Mouse (Mus musculus) stomach, postnatal 0 days (tissue): Measurements from ENCODE around the gene Dnah2. TPM values are rescaled to one million over a fixed set of nuclear protein-coding genes. Genes with fewer than 3 reads are reported as not detected.

Experiments
- ATAC-seq: fragments of 200-750 bp; cut with Nextera tagmentation; 2 replicates; pipeline ENCODE4 v1.8.0; 2017; ENCODE audit not compliant: low FRiP score, low TSS enrichment
- DNase-seq: peaks from one replicate; pipeline ENCODE4 v3.0.0-alpha.2; 2016; ENCODE audit warnings: low spot score
- H3K27ac ChIP-seq: fragments of 300-500 bp; sonication (generic); replicated peaks from 2 replicates; pipeline ENCODE4 v1.5.1; 2014; ENCODE audit warnings: mild to moderate bottlenecking, control low read depth
- H3K27me3 ChIP-seq: fragments of 300-500 bp; sonication (generic); 2 replicates; pipeline ENCODE4 v1.6.1; 2014; ENCODE audit warnings: low read length; ENCODE audit not compliant: control insufficient read depth, insufficient read depth
- H3K36me3 ChIP-seq: fragments of 300-500 bp; sonication (generic); 2 replicates; pipeline ENCODE4 v1.6.1; 2014; ENCODE audit warnings: low read length, mixed read lengths; ENCODE audit not compliant: control insufficient read depth, insufficient read depth
- H3K4me1 ChIP-seq: fragments of 300-500 bp; sonication (generic); replicated peaks from 2 replicates; pipeline ENCODE4 v1.6.1; 2014; ENCODE audit warnings: antibody characterized with exemption; ENCODE audit not compliant: control insufficient read depth, insufficient read depth
- H3K4me2 ChIP-seq: fragments of 300-500 bp; sonication (generic); replicated peaks from 2 replicates; pipeline ENCODE4 v1.6.1; 2014; ENCODE audit warnings: low read depth, mild to moderate bottlenecking, control low read depth, moderate library complexity
- H3K4me3 ChIP-seq: fragments of 300-500 bp; sonication (generic); 2 replicates; pipeline ENCODE4 v1.5.1; 2014; ENCODE audit warnings: low read depth, low read length, control low read depth
- H3K9ac ChIP-seq: fragments of 300-500 bp; sonication (generic); 2 replicates; pipeline ENCODE4 v1.6.1; 2014; ENCODE audit warnings: mild to moderate bottlenecking, low read length, control low read depth, mixed read lengths
- H3K9me3 ChIP-seq: fragments of 300-500 bp; sonication (generic); 2 replicates; pipeline ENCODE4 v1.6.1; 2016; ENCODE audit warnings: low read length; ENCODE audit not compliant: control insufficient read depth
- CTCF ChIP-seq: IDR thresholded peaks from 2 replicates; pipeline ENCODE4 v1.5.1; 2016; ENCODE audit warnings: antibody characterized with exemption, low read depth, mild to moderate bottlenecking, moderate library complexity
- EP300 ChIP-seq: optimal IDR thresholded peaks from 2 replicates; pipeline ENCODE3; 2016; ENCODE audit warnings: antibody characterized with exemption
- WGBS: fragments of 180-500 bp; shearing (Covaris S2); extraction: QIAGEN DNeasy Blood & Tissue Kit; methylation state at CpG from one replicate; pipeline ENCODE4 v1.1.7; 2014; 5-methylcytosine and 5-hydroxymethylcytosine counted together
- microRNA-seq: library from miRNA; unstranded; fragments of <30 nt; microRNA quantifications from one replicate; pipeline ENCODE4, GENCODE M21; 2016
- polyA plus RNA-seq: library from polyadenylated mRNA; unstranded; fragments of >200 nt; fragmentation: Nextera tagmentation; extraction: Ambion mirVana; gene quantifications from 2 replicates; pipeline ENCODE4 v1.2.1, GENCODE M21; 2015

Dnah2 gene
- polyA plus RNA-seq, 1 experiment from 2014 or later, result 0.39 TPM

DNA sequence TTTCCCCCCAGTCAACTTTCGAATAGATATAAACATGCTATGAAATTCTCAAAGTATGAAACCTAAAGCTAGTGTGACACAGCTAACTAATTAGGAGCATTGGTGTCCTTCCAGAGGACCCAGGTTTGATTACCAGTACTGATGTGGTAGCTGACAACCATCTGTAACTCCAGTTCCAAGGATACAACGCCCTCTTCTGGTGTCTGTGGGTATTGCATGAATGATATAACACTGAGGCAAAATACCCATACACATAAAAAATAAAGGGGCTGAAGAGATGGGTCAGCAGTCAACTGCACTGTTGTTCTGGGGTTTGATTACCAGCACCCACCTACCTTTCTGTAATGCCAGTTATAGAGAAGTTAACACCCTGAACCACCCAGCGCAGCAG is 176.1 kb downstream of the Dnah2 start:
- Histone ChIP-seq H3K36me3 (no peaks in the 10 kb centered on the region; the same call in 1 of the 2 replicates), H3K4me3 (no peak overlapping the region), H3K4me1 (peaks cover 2% of the 10 kb centered on the region; the same call in 1 of the 2 replicates), H3K9me3 (no peaks in the 10 kb centered on the region), H3K27ac (no peak overlapping the region), H3K9ac (no peak overlapping the region), H3K27me3 (no peaks in the 10 kb centered on the region), H3K4me2 (no peak overlapping the region)
- no peak for ATAC-seq
- no peak for DNase-seq
- TF ChIP-seq CTCF (peak; percentile 71), EP300 (no peak)
- whole genome bisulfite sequencing, result 48% methylated on average over 3 of the region's 3 CpGs

- no peak overlapping the region for H3K4me3 ChIP-seq
- no peak for ATAC-seq
- no peak for DNase-seq
- H3K36me3 ChIP-seq, result no peaks in the 10 kb centered on the region
- no peaks in the 10 kb centered on the region for H3K9me3 ChIP-seq
- WGBS, result 31% methylated on average over 12 of the region's 12 CpGs
- TF ChIP-seq EP300 (no peak), CTCF (no peak)
- H3K9ac ChIP-seq, result no peak overlapping the region
- H3K27me3 ChIP-seq, result no peaks in the 10 kb centered on the region
- H3K27ac ChIP-seq, result no peak overlapping the region; the same call in 1 of the 2 replicates
- no peak overlapping the region for H3K4me2 ChIP-seq
- H3K4me1 ChIP-seq, result peaks cover 5% of the 10 kb centered on the region; the same call in 1 of the 2 replicates
Observed at GRCm38 (mm10) chr11:69372056-69372779, 176.7 kb downstream of the Dnah2 start.

GRCm38 (mm10) chr11:69371601-69372000 is 177.3 kb downstream of the Dnah2 start:
- no peak overlapping the region for H3K9ac ChIP-seq

DNA sequence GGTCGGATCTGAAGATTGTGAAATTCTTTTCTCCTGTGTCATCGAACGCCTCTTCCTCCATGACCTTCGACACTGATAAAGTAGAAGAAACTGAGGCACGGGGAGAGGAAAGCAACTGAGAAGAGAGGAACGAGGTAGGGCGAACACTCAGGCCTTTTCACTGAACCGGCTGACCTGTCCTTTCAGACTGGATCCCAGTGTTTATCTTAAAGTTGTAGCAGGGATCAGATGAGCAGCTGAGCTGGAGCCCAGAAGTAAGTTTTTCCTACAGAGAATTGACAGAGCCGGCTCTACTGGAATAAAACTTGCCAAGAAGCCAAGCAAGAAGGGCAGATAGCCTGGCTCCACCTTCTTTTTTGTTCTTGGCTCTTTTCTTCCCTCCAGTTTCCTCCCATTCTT is 178.1 kb downstream of the Dnah2 start:
- no peak for ATAC-seq
- H3K9me3 ChIP-seq, result no peaks in the 10 kb centered on the region
- peaks cover 8% of the 10 kb centered on the region; the same call in 1 of the 2 replicates for H3K4me1 ChIP-seq
- H3K4me2 ChIP-seq, result peak overlapping the region; percentile 23; the same call in 1 of the 2 replicates
- 14% methylated on average over 9 of the region's 9 CpGs for WGBS
- DNase-seq, result no peak
- no peaks in the 10 kb centered on the region for H3K36me3 ChIP-seq
- TF ChIP-seq CTCF (no peak), EP300 (no peak)
- H3K27ac ChIP-seq, result peak overlapping the region; percentile 41
- no peak overlapping the region for H3K4me3 ChIP-seq
- H3K27me3 ChIP-seq, result no peaks in the 10 kb centered on the region
- H3K9ac ChIP-seq, result no peak overlapping the region

More at GRCm38 (mm10) chr11:69371601-69372000, 177.3 kb downstream of the Dnah2 start:
- Histone ChIP-seq H3K4me1 (peaks cover 5% of the 10 kb centered on the region; the same call in 1 of the 2 replicates), H3K9me3 (no peaks in the 10 kb centered on the region), H3K27ac (peak overlapping the region; percentile 41), H3K4me3 (no peak overlapping the region), H3K4me2 (no peak overlapping the region), H3K36me3 (no peaks in the 10 kb centered on the region), H3K27me3 (no peaks in the 10 kb centered on the region)
- no peak for DNase-seq
- ATAC-seq, result no peak
- 56% methylated on average over 12 of the region's 12 CpGs for WGBS
- TF ChIP-seq CTCF (no peak), EP300 (no peak)

Small RNAs within 50 kb of the gene (microRNA-seq; reads per million reads assigned to microRNA genes)
- not detected for gene Gm27493

Other genes with a start within 250 kb of the Dnah2 start
- 4.9 and 5.5 TPM in 2 replicates for gene Cntrob, start 225.3 kb downstream of the Dnah2 start, polyA plus RNA-seq
- gene Trappc1, start 225.1 kb downstream of the Dnah2 start, polyA plus RNA-seq, result 119 and 123 TPM in 2 replicates
- 0.87 and 1.1 TPM in 2 replicates for gene Kcnab3, start 222.9 kb downstream of the Dnah2 start, polyA plus RNA-seq
- 46.2 and 49.4 TPM in 2 replicates for gene Rnf227, start 208.6 kb downstream of the Dnah2 start, polyA plus RNA-seq
- gene Chd3, start 179.7 kb downstream of the Dnah2 start, polyA plus RNA-seq, result 18.4 and 18.9 TPM in 2 replicates
- gene Naa38, start 153.6 kb downstream of the Dnah2 start, polyA plus RNA-seq, result 153 and 170 TPM in 2 replicates
- gene Cyb5d1, start 153.5 kb downstream of the Dnah2 start, polyA plus RNA-seq, result 9.1 and 9.5 TPM in 2 replicates
- gene Tmem88, start 150.9 kb downstream of the Dnah2 start, polyA plus RNA-seq, result 14.9 and 17.8 TPM in 2 replicates
- gene Kdm6b, start 135.4 kb downstream of the Dnah2 start, polyA plus RNA-seq, result 12.9 and 13.1 TPM in 2 replicates
- gene Efnb3, start 11.1 kb upstream of the Dnah2 start, polyA plus RNA-seq, result 3.9 and 4.4 TPM in 2 replicates
- 8.7 and 9.0 TPM in 2 replicates for gene Wrap53, start 31.1 kb upstream of the Dnah2 start, polyA plus RNA-seq
- 45.0 and 51.4 TPM in 2 replicates for gene Trp53, start 31.2 kb upstream of the Dnah2 start, polyA plus RNA-seq
- 5.3 and 7.2 TPM in 2 replicates for gene Atp1b2, start 56.8 kb upstream of the Dnah2 start, polyA plus RNA-seq
- gene Shbg, start 68.8 kb upstream of the Dnah2 start, polyA plus RNA-seq, result not detected in 2 replicates
- gene Sat2, start 72.9 kb upstream of the Dnah2 start, polyA plus RNA-seq, result 14.4 and 15.5 TPM in 2 replicates
- gene Fxr2, start 83.9 kb upstream of the Dnah2 start, polyA plus RNA-seq, result 10.8 and 11.6 TPM in 2 replicates
- gene Sox15, start 106.2 kb upstream of the Dnah2 start, polyA plus RNA-seq, result 7.7 and 7.9 TPM in 2 replicates
- 69.1 and 72.6 TPM in 2 replicates for gene Mpdu1, start 113.5 kb upstream of the Dnah2 start, polyA plus RNA-seq
- gene Cd68, start 117.0 kb upstream of the Dnah2 start, polyA plus RNA-seq, result 16.7 and 17.9 TPM in 2 replicates
- 339 and 351 TPM in 2 replicates for gene Eif4a1, start 123.3 kb upstream of the Dnah2 start, polyA plus RNA-seq
- gene Senp3, start 133.0 kb upstream of the Dnah2 start, polyA plus RNA-seq, result 30.5 and 32.4 TPM in 2 replicates
- gene Tnfsf13, start 136.7 kb upstream of the Dnah2 start, polyA plus RNA-seq, result 0.50 and 0.75 TPM in 2 replicates
- gene Tnfsf12, start 146.7 kb upstream of the Dnah2 start, polyA plus RNA-seq, result 6.9 and 9.7 TPM in 2 replicates
- gene Tnfsfm13, start 147.0 kb upstream of the Dnah2 start, polyA plus RNA-seq, result 4.1 and 4.2 TPM in 2 replicates
- gene Polr2a, start 209.5 kb upstream of the Dnah2 start, polyA plus RNA-seq, result 7.9 and 9.0 TPM in 2 replicates
- gene Slc35g3, start 212.9 kb upstream of the Dnah2 start, polyA plus RNA-seq, result 0.11 TPM in 1 of 2 replicates, not detected in the other
- gene Zbtb4, start 216.8 kb upstream of the Dnah2 start, polyA plus RNA-seq, result 2.6 and 2.7 TPM in 2 replicates
- 4.3 and 5.0 TPM in 2 replicates for gene Chrnb1, start 246.8 kb upstream of the Dnah2 start, polyA plus RNA-seq